Mouse (Mus musculus) intestine, postnatal 0 days (tissue): ENCODE measurements around the gene Olfr959. TPM values are rescaled to one million over a fixed set of nuclear protein-coding genes. Genes with fewer than 3 reads are reported as not detected.

Experiments used
- ATAC-seq: fragments of 200-750 bp; cut with Nextera tagmentation; 2 replicates; pipeline ENCODE4 v1.8.0; 2017; ENCODE audit warnings: mild to moderate bottlenecking, moderate TSS enrichment, moderate library complexity
- H3K27ac ChIP-seq: fragments of 300-500 bp; sonication (generic); 2 replicates; pipeline ENCODE4 v1.5.1; 2014; ENCODE audit warnings: mild to moderate bottlenecking, low read depth, low read length, moderate library complexity
- H3K27me3 ChIP-seq: fragments of 300-500 bp; sonication (generic); replicated peaks from 2 replicates; pipeline ENCODE4 v1.6.1; 2014; ENCODE audit warnings: low read length, mixed read lengths; ENCODE audit not compliant: control insufficient read depth, insufficient read depth
- H3K36me3 ChIP-seq: fragments of 300-500 bp; sonication (generic); 2 replicates; pipeline ENCODE4 v1.6.1; 2014; ENCODE audit warnings: mild to moderate bottlenecking, moderate library complexity; ENCODE audit not compliant: control insufficient read depth, insufficient read depth
- H3K4me1 ChIP-seq: fragments of 300-500 bp; sonication (generic); replicated peaks from 2 replicates; pipeline ENCODE4 v1.6.1; 2014; ENCODE audit warnings: antibody characterized with exemption, low read length, mixed read lengths; ENCODE audit not compliant: control insufficient read depth, insufficient read depth
- H3K4me2 ChIP-seq: fragments of 300-500 bp; sonication (generic); replicated peaks from 2 replicates; pipeline ENCODE4 v1.6.1; 2014; ENCODE audit warnings: low read depth, mild to moderate bottlenecking, moderate library complexity
- H3K4me3 ChIP-seq: fragments of 300-500 bp; sonication (generic); 2 replicates; pipeline ENCODE4 v1.5.1; 2014; ENCODE audit warnings: low read depth, low read length
- H3K9ac ChIP-seq: fragments of 300-500 bp; sonication (generic); 2 replicates; pipeline ENCODE4 v1.6.1; 2014; ENCODE audit warnings: mild to moderate bottlenecking, low read depth, low read length
- H3K9me3 ChIP-seq: fragments of 300-500 bp; sonication (generic); 2 replicates; pipeline ENCODE4 v1.6.1; 2016; ENCODE audit warnings: mixed run types; ENCODE audit not compliant: control insufficient read depth
- CTCF ChIP-seq: sonication (generic); IDR thresholded peaks from 2 replicates; pipeline ENCODE4 v1.5.1; 2016; ENCODE audit warnings: low read depth, mild to moderate bottlenecking, control low read depth, antibody characterized with exemption, moderate library complexity
- WGBS: fragments of 180-500 bp; shearing (Covaris S2); extraction: QIAGEN DNeasy Blood & Tissue Kit; methylation state at CpG from one replicate; pipeline ENCODE4 v1.1.7; 2014; 5-methylcytosine and 5-hydroxymethylcytosine counted together
- polyA plus RNA-seq: library from polyadenylated mRNA; unstranded; fragments of >200 nt; fragmentation: Nextera tagmentation; extraction: Ambion mirVana; gene quantifications from 2 replicates; pipeline ENCODE4 v1.2.1, GENCODE M21; 2015

Olfr959 gene
- polyA plus RNA-seq, 1 experiment from 2014 or later: not detected

DNA sequence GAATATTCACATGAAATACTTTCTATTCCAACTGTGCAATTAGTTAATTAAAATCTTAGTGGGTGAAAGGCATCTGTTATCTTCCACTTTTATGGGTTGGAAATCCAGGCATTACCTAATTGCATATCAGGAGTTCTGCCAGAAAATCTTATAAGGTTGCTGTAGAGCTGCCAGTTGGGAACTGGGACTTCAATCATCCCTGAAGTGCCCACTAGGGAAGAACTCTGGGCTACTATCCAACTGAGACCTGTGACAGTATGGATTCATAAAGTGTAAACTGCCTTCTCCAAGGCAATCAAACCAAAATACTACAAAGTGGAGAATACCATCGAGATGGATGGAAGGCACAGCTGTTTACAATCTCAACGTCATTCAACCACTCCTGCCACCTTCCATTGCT lies 21.4 kb downstream of the Olfr959 start, which contains the start of gene Olfr958:
Gene Olfr958, minus strand, starts transcription at position 109 of the 400 bp plus-strand sequence.
- Histone ChIP-seq H3K27me3 (no peaks in the 10 kb centered on the region), H3K27ac (no peak within 1 kb of the TSS), H3K4me2 (no peak within 1 kb of the TSS), H3K4me1 (no peaks in the 10 kb centered on the region), H3K9ac (no peak within 1 kb of the TSS), H3K4me3 (no peak within 1 kb of the TSS), H3K9me3 (no peaks in the 10 kb centered on the region), H3K36me3 (no peaks in the 10 kb centered on the region)
- WGBS: 76% methylated on average over 2 of the region's 2 CpGs
- no peak for TF ChIP-seq CTCF
- no peak for ATAC-seq

GRCm38 (mm10) chr9:39550806-39551205 lies 24.6 kb downstream of the Olfr959 start:
- Histone ChIP-seq H3K9me3 (no peaks in the 10 kb centered on the region), H3K9ac (no peak overlapping the region), H3K36me3 (no peaks in the 10 kb centered on the region), H3K4me2 (no peak overlapping the region), H3K4me3 (no peak overlapping the region), H3K27me3 (no peaks in the 10 kb centered on the region), H3K27ac (no peak overlapping the region), H3K4me1 (no peaks in the 10 kb centered on the region)
- 64% methylated on average over 5 of the region's 5 CpGs for WGBS
- TF ChIP-seq CTCF: no peak
- no peak for ATAC-seq

- Histone ChIP-seq H3K4me1 (no peaks in the 10 kb centered on the region), H3K9ac (no peak overlapping the region), H3K27ac (no peak overlapping the region), H3K27me3 (no peaks in the 10 kb centered on the region), H3K4me2 (no peak overlapping the region), H3K36me3 (no peaks in the 10 kb centered on the region), H3K9me3 (no peaks in the 10 kb centered on the region), H3K4me3 (no peak overlapping the region)
- TF ChIP-seq CTCF: no peak
- WGBS: 71% methylated on average over 1 of the region's 1 CpGs
- ATAC-seq: no peak
Measured at GRCm38 (mm10) chr9:39523616-39524285, 51.6 kb downstream of the Olfr959 start.

Other genes with a start within 250 kb of the Olfr959 start
- gene Olfr948, start 249.5 kb downstream of the Olfr959 start, polyA plus RNA-seq: not detected in 2 replicates
- not detected in 2 replicates for gene Olfr951, start 188.2 kb downstream of the Olfr959 start, polyA plus RNA-seq
- gene Olfr952, start 148.4 kb downstream of the Olfr959 start, polyA plus RNA-seq: not detected in 2 replicates
- not detected in 2 replicates for gene Olfr954, start 118.9 kb downstream of the Olfr959 start, polyA plus RNA-seq
- gene Olfr955, start 103.6 kb downstream of the Olfr959 start, polyA plus RNA-seq: not detected in 2 replicates
- not detected in 2 replicates for gene Olfr44, start 81.6 kb downstream of the Olfr959 start, polyA plus RNA-seq
- gene Olfr957, start 59.8 kb downstream of the Olfr959 start, polyA plus RNA-seq: not detected in 2 replicates
- gene Olfr958, start 21.5 kb downstream of the Olfr959 start, polyA plus RNA-seq: not detected in 2 replicates
- gene AW551984, start 28.8 kb upstream of the Olfr959 start, polyA plus RNA-seq: 7.5 and 9.8 TPM in 2 replicates
- gene Olfr148, start 35.1 kb upstream of the Olfr959 start, polyA plus RNA-seq: not detected in 2 replicates
- not detected in 2 replicates for gene Olfr960, start 45.8 kb upstream of the Olfr959 start, polyA plus RNA-seq
- gene Olfr961, start 69.5 kb upstream of the Olfr959 start, polyA plus RNA-seq: not detected in 2 replicates
- not detected in 2 replicates for gene Olfr963, start 91.6 kb upstream of the Olfr959 start, polyA plus RNA-seq
- gene Olfr149, start 131.5 kb upstream of the Olfr959 start, polyA plus RNA-seq: not detected in 2 replicates
- gene Olfr965, start 135.8 kb upstream of the Olfr959 start, polyA plus RNA-seq: not detected in 2 replicates
- gene Olfr150, start 155.4 kb upstream of the Olfr959 start, polyA plus RNA-seq: not detected in 2 replicates
- gene Olfr967, start 170.7 kb upstream of the Olfr959 start, polyA plus RNA-seq: not detected in 2 replicates
- gene Olfr968, start 207.7 kb upstream of the Olfr959 start, polyA plus RNA-seq: not detected in 2 replicates
- gene Olfr969, start 215.4 kb upstream of the Olfr959 start, polyA plus RNA-seq: not detected in 2 replicates
- gene Olfr970, start 233.3 kb upstream of the Olfr959 start, polyA plus RNA-seq: not detected in 2 replicates